Mouse (Mus musculus): ENCODE measurements at regions not wholly inside any gene's neighbourhood (a gene's known extent, or its start where the extent isn't known, plus 50 kb on each side); places are given as distances from the start of the nearest gene placed in this dataset.
"Not testable (repeated sequence)": the region's sequence is repeated elsewhere in the genome, so short reads cannot be mapped to it uniquely, and the experiment has no call there.

- no peak for ATAC-seq (replicated peaks; ENCODE audit: low FRiP score, low TSS enrichment, poor library complexity, severe bottlenecking)
Measured at GRCm38 (mm10) chr2:78025651-78026435, 79.7 kb upstream of the Cwc22 start.

GRCm38 (mm10) chr2:78024981-78025565, 78.9 kb upstream of the Cwc22 start:
- ATAC-seq (replicated peaks; ENCODE audit: low FRiP score, low TSS enrichment, poor library complexity, severe bottlenecking): no peak

- no peak for ATAC-seq (replicated peaks; ENCODE audit: low FRiP score, low TSS enrichment, poor library complexity, severe bottlenecking)
Measured at GRCm38 (mm10) chr2:78023916-78024685, 77.9 kb upstream of the Cwc22 start.

GRCm38 (mm10) chr2:78023416-78023815, 77.2 kb upstream of the Cwc22 start:
- no peak for ATAC-seq (replicated peaks; ENCODE audit: low FRiP score, low TSS enrichment, poor library complexity, severe bottlenecking)

GRCm38 (mm10) chr2:78022756-78023155, 76.6 kb upstream of the Cwc22 start:
- no peak for ATAC-seq (replicated peaks; ENCODE audit: low FRiP score, low TSS enrichment, poor library complexity, severe bottlenecking)

- no peak for ATAC-seq (replicated peaks; ENCODE audit: low FRiP score, low TSS enrichment, poor library complexity, severe bottlenecking)
Measured at GRCm38 (mm10) chr2:78021905-78022304, 75.7 kb upstream of the Cwc22 start.

GRCm38 (mm10) chr2:78021356-78021900, 75.3 kb upstream of the Cwc22 start:
- no peak for ATAC-seq (replicated peaks; ENCODE audit: low FRiP score, low TSS enrichment, poor library complexity, severe bottlenecking)

- no peak for ATAC-seq (replicated peaks; ENCODE audit: low FRiP score, low TSS enrichment, poor library complexity, severe bottlenecking)
Measured at GRCm38 (mm10) chr2:78020516-78020915, 74.3 kb upstream of the Cwc22 start.

GRCm38 (mm10) chr2:78019916-78020315, 73.7 kb upstream of the Cwc22 start:
- no peak for ATAC-seq (replicated peaks; ENCODE audit: low FRiP score, low TSS enrichment, poor library complexity, severe bottlenecking)

GRCm38 (mm10) chr2:78012441-78012840, 66.3 kb upstream of the Cwc22 start:
- ATAC-seq (replicated peaks; ENCODE audit: low FRiP score, low TSS enrichment, poor library complexity, severe bottlenecking): not testable (repeated sequence)

GRCm38 (mm10) chr2:78011821-78012220, 65.6 kb upstream of the Cwc22 start:
- no peak for ATAC-seq (replicated peaks; ENCODE audit: low FRiP score, low TSS enrichment, poor library complexity, severe bottlenecking)

- ATAC-seq (replicated peaks; ENCODE audit: low FRiP score, low TSS enrichment, poor library complexity, severe bottlenecking): no peak
Measured at GRCm38 (mm10) chr2:78011051-78011800, 65.1 kb upstream of the Cwc22 start.

- ATAC-seq (replicated peaks; ENCODE audit: low FRiP score, low TSS enrichment, poor library complexity, severe bottlenecking): no peak
Measured at GRCm38 (mm10) chr2:78010066-78010690, 64.0 kb upstream of the Cwc22 start.

- ATAC-seq (replicated peaks; ENCODE audit: low FRiP score, low TSS enrichment, poor library complexity, severe bottlenecking): no peak
Measured at GRCm38 (mm10) chr2:78008094-78008493, 61.9 kb upstream of the Cwc22 start.

GRCm38 (mm10) chr2:78005402-78006021, 59.3 kb upstream of the Cwc22 start:
- ATAC-seq (replicated peaks; ENCODE audit: low FRiP score, low TSS enrichment, poor library complexity, severe bottlenecking): no peak

- ATAC-seq (replicated peaks; ENCODE audit: low FRiP score, low TSS enrichment, poor library complexity, severe bottlenecking): no peak
Measured at GRCm38 (mm10) chr2:78004426-78004825, 58.3 kb upstream of the Cwc22 start.

Data from megakaryocyte-erythroid progenitor cell, adult 5-6 weeks (primary cell).